Mouse (Mus musculus): Measurements from ENCODE around the gene Ilf2. TPM values are rescaled to one million over a fixed set of nuclear protein-coding genes. Genes with fewer than 3 reads are reported as not detected.

Gene Ilf2
- polyA plus RNA-seq, 1 experiment from 2014 or later = 224 TPM

- no peak overlapping the region for H3K9ac ChIP-seq (ENCODE audit: low read depth, low read length)
- H3K4me2 ChIP-seq (ENCODE audit: low read length) = no peak overlapping the region
- no peak overlapping the region for H3K4me3 ChIP-seq (ENCODE audit: low read length)
- H3K27ac ChIP-seq (ENCODE audit: low read depth, low read length) = no peak overlapping the region
- no peaks in the 10 kb centered on the region for H3K27me3 ChIP-seq (replicated peaks; ENCODE audit: control insufficient read depth, insufficient read depth, low read length)
- 90% methylated on average over 7 of the region's 7 CpGs for WGBS
- H3K9me3 ChIP-seq (ENCODE audit: control insufficient read depth, low read length) = no peaks in the 10 kb centered on the region
- H3K4me1 ChIP-seq (ENCODE audit: control insufficient read depth, insufficient read depth, low read depth, low read length) = no peaks in the 10 kb centered on the region
- ATAC-seq = no peak
- peaks cover 11% of the 10 kb centered on the region for H3K36me3 ChIP-seq (ENCODE audit: control insufficient read depth, insufficient read depth, low read length)
Observed at GRCm38 (mm10) chr3:90495850-90496525, 20.1 kb downstream of the Ilf2 start.

GRCm38 (mm10) chr3:90497597-90497996 lies 21.7 kb downstream of the Ilf2 start:
- no peak for ATAC-seq
- Histone ChIP-seq H3K36me3 (ENCODE audit: control insufficient read depth, insufficient read depth, low read length) (peaks cover 23% of the 10 kb centered on the region), H3K9me3 (ENCODE audit: control insufficient read depth, low read length) (no peaks in the 10 kb centered on the region), H3K4me1 (ENCODE audit: control insufficient read depth, insufficient read depth, low read depth, low read length) (no peaks in the 10 kb centered on the region), H3K4me3 (ENCODE audit: low read length) (no peak overlapping the region), H3K27me3 (replicated peaks; ENCODE audit: control insufficient read depth, insufficient read depth, low read length) (no peaks in the 10 kb centered on the region), H3K9ac (ENCODE audit: low read depth, low read length) (no peak overlapping the region), H3K27ac (ENCODE audit: low read depth, low read length) (no peak overlapping the region), H3K4me2 (ENCODE audit: low read length) (no peak overlapping the region)

GRCm38 (mm10) chr3:90503444-90503843 lies 27.5 kb downstream of the Ilf2 start:
- no peak for ATAC-seq
- Histone ChIP-seq H3K36me3 (ENCODE audit: control insufficient read depth, insufficient read depth, low read length) (peaks cover 38% of the 10 kb centered on the region), H3K4me1 (ENCODE audit: control insufficient read depth, insufficient read depth, low read depth, low read length) (peaks cover 17% of the 10 kb centered on the region), H3K9ac (ENCODE audit: low read depth, low read length) (no peak overlapping the region), H3K9me3 (ENCODE audit: control insufficient read depth, low read length) (no peaks in the 10 kb centered on the region), H3K27me3 (replicated peaks; ENCODE audit: control insufficient read depth, insufficient read depth, low read length) (no peaks in the 10 kb centered on the region), H3K4me3 (ENCODE audit: low read length) (no peak overlapping the region), H3K4me2 (ENCODE audit: low read length) (no peak overlapping the region), H3K27ac (ENCODE audit: low read depth, low read length) (no peak overlapping the region)
- whole genome bisulfite sequencing = 89% methylated on average over 4 of the region's 4 CpGs

- no peak for ATAC-seq
- Histone ChIP-seq H3K4me1 (ENCODE audit: control insufficient read depth, insufficient read depth, low read depth, low read length) (peaks cover 17% of the 10 kb centered on the region), H3K36me3 (ENCODE audit: control insufficient read depth, insufficient read depth, low read length) (peaks cover 34% of the 10 kb centered on the region), H3K27ac (ENCODE audit: low read depth, low read length) (no peak overlapping the region), H3K9ac (ENCODE audit: low read depth, low read length) (no peak overlapping the region), H3K27me3 (replicated peaks; ENCODE audit: control insufficient read depth, insufficient read depth, low read length) (no peaks in the 10 kb centered on the region), H3K4me2 (ENCODE audit: low read length) (no peak overlapping the region), H3K9me3 (ENCODE audit: control insufficient read depth, low read length) (no peaks in the 10 kb centered on the region), H3K4me3 (ENCODE audit: low read length) (no peak overlapping the region)
- WGBS = 97% methylated on average over 5 of the region's 5 CpGs
Observed at GRCm38 (mm10) chr3:90505216-90505615, 29.3 kb downstream of the Ilf2 start.

GRCm38 (mm10) chr3:90506362-90506761 lies 30.4 kb downstream of the Ilf2 start:
- Histone ChIP-seq H3K27ac (ENCODE audit: low read depth, low read length) (no peak overlapping the region), H3K4me1 (ENCODE audit: control insufficient read depth, insufficient read depth, low read depth, low read length) (peaks cover 17% of the 10 kb centered on the region), H3K27me3 (replicated peaks; ENCODE audit: control insufficient read depth, insufficient read depth, low read length) (no peaks in the 10 kb centered on the region), H3K9ac (ENCODE audit: low read depth, low read length) (no peak overlapping the region), H3K4me3 (ENCODE audit: low read length) (no peak overlapping the region), H3K36me3 (ENCODE audit: control insufficient read depth, insufficient read depth, low read length) (peaks cover 30% of the 10 kb centered on the region), H3K9me3 (ENCODE audit: control insufficient read depth, low read length) (no peaks in the 10 kb centered on the region), H3K4me2 (ENCODE audit: low read length) (no peak overlapping the region)
- WGBS = 94% methylated on average over 3 of the region's 3 CpGs
- ATAC-seq = no peak

- WGBS = 1% methylated on average over 20 of the region's 20 CpGs
- peaks cover 9% of the 10 kb centered on the region for H3K27me3 ChIP-seq (replicated peaks; ENCODE audit: control insufficient read depth, insufficient read depth, low read length)
- peak overlapping the region; percentile 85 for H3K4me3 ChIP-seq (ENCODE audit: low read length)
Observed at GRCm38 (mm10) chr3:90508287-90508949, 32.5 kb downstream of the Ilf2 start.

GRCm38 (mm10) chr3:90508950-90509746 lies 33.2 kb downstream of the Ilf2 start, which contains the start of gene Chtop:
Chtop (minus strand) TSS chr3:90509498.
- under 1% methylated on average over 61 of the region's 66 CpGs for WGBS
- peak within 1 kb of the TSS; percentile 67 for H3K4me2 ChIP-seq (ENCODE audit: low read length)

More at GRCm38 (mm10) chr3:90508287-90508949, 32.5 kb downstream of the Ilf2 start:
- ATAC-seq = peak; percentile 31; the same call in 1 of the 2 replicates
- peak overlapping the region; percentile 98 for H3K9ac ChIP-seq (ENCODE audit: low read depth, low read length)
- H3K9me3 ChIP-seq (ENCODE audit: control insufficient read depth, low read length) = no peaks in the 10 kb centered on the region
- peaks cover 15% of the 10 kb centered on the region for H3K36me3 ChIP-seq (ENCODE audit: control insufficient read depth, insufficient read depth, low read length)
- peaks cover 17% of the 10 kb centered on the region for H3K4me1 ChIP-seq (ENCODE audit: control insufficient read depth, insufficient read depth, low read depth, low read length)
- peak overlapping the region; percentile 97 for H3K27ac ChIP-seq (ENCODE audit: low read depth, low read length)
- peak overlapping the region; percentile 67 for H3K4me2 ChIP-seq (ENCODE audit: low read length)

GRCm38 (mm10) chr3:90509747-90510123 lies 33.8 kb downstream of the Ilf2 start:
- peak overlapping the region; percentile 72 for H3K27ac ChIP-seq (ENCODE audit: low read depth, low read length)
- peak; percentile 32 for ATAC-seq
- 0 out of 2 replicates have a peak overlapping the region, but pooled peaks have one; percentile 18 for H3K9ac ChIP-seq (ENCODE audit: low read depth, low read length)
- peak overlapping the region; percentile 85 for H3K4me3 ChIP-seq (ENCODE audit: low read length)
- WGBS = 17% methylated on average over 2 of the region's 2 CpGs
- peaks cover 15% of the 10 kb centered on the region for H3K4me1 ChIP-seq (ENCODE audit: control insufficient read depth, insufficient read depth, low read depth, low read length)
- peaks cover 19% of the 10 kb centered on the region for H3K27me3 ChIP-seq (replicated peaks; ENCODE audit: control insufficient read depth, insufficient read depth, low read length)
- H3K4me2 ChIP-seq (ENCODE audit: low read length) = peak overlapping the region; percentile 58
- no peaks in the 10 kb centered on the region for H3K9me3 ChIP-seq (ENCODE audit: control insufficient read depth, low read length)
- peaks cover 11% of the 10 kb centered on the region for H3K36me3 ChIP-seq (ENCODE audit: control insufficient read depth, insufficient read depth, low read length)

More at GRCm38 (mm10) chr3:90508950-90509746, 33.2 kb downstream of the Ilf2 start, which contains the start of gene Chtop:
- Histone ChIP-seq H3K4me1 (ENCODE audit: control insufficient read depth, insufficient read depth, low read depth, low read length) (peaks cover 16% of the 10 kb centered on the region), H3K27me3 (replicated peaks; ENCODE audit: control insufficient read depth, insufficient read depth, low read length) (peaks cover 16% of the 10 kb centered on the region), H3K9ac (ENCODE audit: low read depth, low read length) (peak within 1 kb of the TSS; percentile 98), H3K4me3 (ENCODE audit: low read length) (peak within 1 kb of the TSS; percentile 85), H3K27ac (ENCODE audit: low read depth, low read length) (peak within 1 kb of the TSS; percentile 97), H3K36me3 (ENCODE audit: control insufficient read depth, insufficient read depth, low read length) (peaks cover 15% of the 10 kb centered on the region), H3K9me3 (ENCODE audit: control insufficient read depth, low read length) (no peaks in the 10 kb centered on the region)
- ATAC-seq = peak; percentile 94

GRCm38 (mm10) chr3:90512276-90512675 lies 36.4 kb downstream of the Ilf2 start:
- Histone ChIP-seq H3K4me2 (ENCODE audit: low read length) (no peak overlapping the region), H3K9ac (ENCODE audit: low read depth, low read length) (no peak overlapping the region), H3K9me3 (ENCODE audit: control insufficient read depth, low read length) (no peaks in the 10 kb centered on the region), H3K36me3 (ENCODE audit: control insufficient read depth, insufficient read depth, low read length) (0 out of 2 replicates have a peak, but pooled peaks cover 1% of the 10 kb centered on the region), H3K27ac (ENCODE audit: low read depth, low read length) (no peak overlapping the region), H3K4me3 (ENCODE audit: low read length) (no peak overlapping the region), H3K4me1 (ENCODE audit: control insufficient read depth, insufficient read depth, low read depth, low read length) (peaks cover 12% of the 10 kb centered on the region), H3K27me3 (replicated peaks; ENCODE audit: control insufficient read depth, insufficient read depth, low read length) (peaks cover 24% of the 10 kb centered on the region)
- no peak for ATAC-seq
- 88% methylated on average over 5 of the region's 5 CpGs for WGBS

Measured in hindbrain, embryonic 16.5 days (tissue).